In genomic region chr8:119195695-119196094, GRCm38 (mm10) we compare ENCODE assay signal across 9 mouse cellular contexts.
DNase-seq lines count a peak whose midpoint lies in the region; ATAC-seq and TF ChIP-seq lines count a peak whose summit lies in the region.
"Had no signal": no experiment of that assay in that cellular context is flagged by ENCODE, and none has a peak within 500 bp of the region (broad histone marks: within the 10 kb centered on the region; RNA-seq: fewer than 3 reads in every experiment).

No protein-coding gene starts in this region.

- peak; percentile 60 for DNase-seq in hindbrain, postnatal 0 days (ENCODE audit: low spot score)
- DNase-seq in urinary bladder, postnatal 25 days (ENCODE audit: low spot score), result peak; percentile 3
- DNase-seq in urinary bladder, adult 2 months (ENCODE audit: low spot score), result no peak
- peak; percentile 47 to 49 for DNase-seq in cerebellum, postnatal 36 days
- peak; percentile 28 for DNase-seq in liver, postnatal 0 days
- DNase-seq in Muller cell, postnatal 12 days (ENCODE audit: inconsistent ontology term), result no peak
- DNase-seq in spleen, postnatal 4 days (ENCODE audit: low spot score in 2 of 2), result no peak

- no peaks in the 10 kb centered on the region for H3K4me1 ChIP-seq in hindbrain, postnatal 0 days (ENCODE audit: insufficient read depth, low read length)
- peaks cover 9% of the 10 kb centered on the region for H3K4me1 ChIP-seq in hindbrain, embryonic 13.5 days (replicated peaks)
- no peaks in the 10 kb centered on the region for H3K4me1 ChIP-seq in liver, postnatal 0 days (ENCODE audit: insufficient read depth)

- 67% methylated on average over 8 of the region's 8 CpGs for WGBS in hindbrain, postnatal 0 days
- WGBS in hindbrain, embryonic 13.5 days, result 66% methylated on average over 8 of the region's 8 CpGs
- WGBS in liver, postnatal 0 days (ENCODE audit: insufficient replicate concordance), result 51% methylated on average over 8 of the region's 8 CpGs

- TF ChIP-seq EP300 in liver, postnatal 0 days (IDR thresholded peaks at IDR 0.05; ENCODE audit: low read depth), result no peak

- no peaks in the 10 kb centered on the region for H3K9me3 ChIP-seq in hindbrain, postnatal 0 days (ENCODE audit: low read length)
- peaks cover 4% of the 10 kb centered on the region; the same call in 1 of the 2 replicates for H3K9me3 ChIP-seq in hindbrain, embryonic 13.5 days
- no peaks in the 10 kb centered on the region for H3K9me3 ChIP-seq in liver, postnatal 0 days (ENCODE audit: low read length)

- H3K27me3 ChIP-seq in hindbrain, postnatal 0 days (ENCODE audit: insufficient read depth, low read length), result no peaks in the 10 kb centered on the region
- H3K27me3 ChIP-seq in hindbrain, embryonic 13.5 days, result no peaks in the 10 kb centered on the region
- no peaks in the 10 kb centered on the region for H3K27me3 ChIP-seq in liver, postnatal 0 days (ENCODE audit: insufficient read depth, low read length)

- no peak overlapping the region for H3K9ac ChIP-seq in hindbrain, postnatal 0 days (replicated peaks; ENCODE audit: low read length)
- H3K9ac ChIP-seq in hindbrain, embryonic 13.5 days, result no peak overlapping the region
- no peak overlapping the region for H3K9ac ChIP-seq in liver, postnatal 0 days (replicated peaks)

- no peak overlapping the region for H3K4me2 ChIP-seq in hindbrain, postnatal 0 days (ENCODE audit: low read depth, low read length)
- H3K4me2 ChIP-seq in hindbrain, embryonic 13.5 days, result no peak overlapping the region
- no peak overlapping the region for H3K4me2 ChIP-seq in liver, postnatal 0 days (ENCODE audit: low read depth, low read length)

- ATAC-seq in hindbrain, postnatal 0 days, result no peak
- ATAC-seq in hindbrain, embryonic 13.5 days (ENCODE audit: low FRiP score), result no peak
- ATAC-seq in liver, postnatal 0 days, result no peak

- TF ChIP-seq CTCF in hindbrain, postnatal 0 days (IDR thresholded peaks at IDR 0.05; ENCODE audit: low read depth), result peak; percentile 65
- peak; percentile 47 for TF ChIP-seq CTCF in liver, postnatal 0 days (IDR thresholded peaks at IDR 0.05; ENCODE audit: low read depth)

- H3K4me3 ChIP-seq in hindbrain, postnatal 0 days (ENCODE audit: low read length), result no peak overlapping the region
- no peak overlapping the region for H3K4me3 ChIP-seq in hindbrain, embryonic 13.5 days
- no peak overlapping the region for H3K4me3 ChIP-seq in liver, postnatal 0 days (ENCODE audit: low read depth, low read length)
- H3K4me3 ChIP-seq: myocyte had no signal

- H3K36me3 ChIP-seq in hindbrain, postnatal 0 days (ENCODE audit: insufficient read depth, low read length), result no peaks in the 10 kb centered on the region
- H3K36me3 ChIP-seq in hindbrain, embryonic 13.5 days, result no peaks in the 10 kb centered on the region
- H3K36me3 ChIP-seq in liver, postnatal 0 days (replicated peaks; ENCODE audit: insufficient read depth, low read length), result no peaks in the 10 kb centered on the region

- no peak overlapping the region for H3K27ac ChIP-seq in hindbrain, postnatal 0 days
- no peak overlapping the region for H3K27ac ChIP-seq in hindbrain, embryonic 13.5 days
- H3K27ac ChIP-seq in liver, postnatal 0 days (ENCODE audit: low read depth), result no peak overlapping the region

Comparison
In these comparisons a context has a peak if more than half of its experiments do, and no peak if none do; other contexts are left out.
1. DNase-seq: peak in hindbrain, postnatal 0 days (single experiment), urinary bladder, postnatal 25 days (single experiment), cerebellum, postnatal 36 days (2 of 2) and liver, postnatal 0 days (single experiment); none in urinary bladder, adult 2 months (single experiment), Muller cell, postnatal 12 days (single experiment) and spleen, postnatal 4 days (0 of 2).